Mouse (Mus musculus) skeletal muscle tissue, adult 2 months (tissue): ENCODE measurements around the gene Igflr1.

Source experiments
- DNase-seq: peaks from one replicate; pipeline ENCODE4 v3.0.0-alpha.2; 2012; ENCODE audit warnings: low read depth, low spot score

Gene Igflr1

GRCm38 (mm10) chr7:30613529-30614112, 48.4 kb downstream of the Igflr1 start:
- peak; percentile 28 for DNase-seq

GRCm38 (mm10) chr7:30614454-30614853, 49.2 kb downstream of the Igflr1 start:
- no peak for DNase-seq

GRCm38 (mm10) chr7:30615049-30615760, 50.0 kb downstream of the Igflr1 start:
- no peak for DNase-seq
